Mouse (Mus musculus): ENCODE measurements at regions not wholly inside any gene's neighbourhood (a gene's known extent, or its start where the extent isn't known, plus 50 kb on each side); places are given as distances from the start of the nearest gene placed in this dataset.

DNA sequence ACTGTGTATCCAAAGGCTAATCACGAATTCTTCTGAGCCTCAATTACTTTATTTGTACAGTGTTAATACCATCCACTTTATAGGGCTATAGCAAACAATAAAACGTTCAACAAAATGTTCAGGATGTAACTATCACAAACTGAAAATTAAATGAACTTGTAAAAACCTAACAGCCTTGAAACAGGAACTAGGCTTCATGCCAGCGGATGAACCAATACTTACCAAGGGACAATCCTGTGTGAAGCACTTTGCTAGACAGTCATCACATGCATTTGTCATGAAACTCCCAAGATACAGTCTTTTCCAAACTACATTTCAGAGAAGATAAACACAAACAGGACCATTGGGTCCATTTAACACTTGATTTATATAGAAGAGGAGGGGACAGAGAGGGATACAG lies 228.9 kb upstream of the Gm12728 start:
- TF ChIP-seq CTCF (IDR thresholded peaks at IDR 0.05; ENCODE audit: borderline replicate concordance, extremely low read depth, insufficient read depth, insufficient read length) (no peak), POLR2A (IDR thresholded peaks at IDR 0.05; ENCODE audit: borderline replicate concordance, extremely low read depth, insufficient read depth, insufficient read length, poor library complexity, severe bottlenecking) (no peak)

All from brain, embryonic 14.5 days (tissue).